Mouse (Mus musculus): ENCODE measurements around the gene Dido1. TPM values are rescaled to one million over a fixed set of nuclear protein-coding genes. Genes with fewer than 3 reads are reported as not detected.
"Not testable (repeated sequence)": the region's sequence is repeated elsewhere in the genome, so short reads cannot be mapped to it uniquely, and the experiment has no call there.

The Dido1 gene
- polyA plus RNA-seq, 1 experiment from 2014 or later, result 33.1 TPM

- Histone ChIP-seq H3K9me3 (no peaks in the 10 kb centered on the region), H3K27me3 (replicated peaks; ENCODE audit: low read depth, poor library complexity, severe bottlenecking) (no peaks in the 10 kb centered on the region), H3K4me1 (no peaks in the 10 kb centered on the region), H3K27ac (replicated peaks) (no peak overlapping the region), H3K36me3 (replicated peaks) (no peaks in the 10 kb centered on the region), H3K4me3 (no peak overlapping the region)
- no peak for DNase-seq (ENCODE audit: low spot score)
- 87% methylated on average over 2 of the region's 2 CpGs for WGBS
Measured at GRCm38 (mm10) chr2:180737984-180738383, 28.2 kb upstream of the Dido1 start.

GRCm38 (mm10) chr2:180735232-180735631, 25.4 kb upstream of the Dido1 start:
- H3K9me3 ChIP-seq, result no peaks in the 10 kb centered on the region
- no peak overlapping the region for H3K27ac ChIP-seq (replicated peaks)
- H3K4me1 ChIP-seq, result 0 out of 2 replicates have a peak, but pooled peaks cover 2% of the 10 kb centered on the region
- no peak for DNase-seq (ENCODE audit: low spot score)
- no peak overlapping the region for H3K4me3 ChIP-seq
- no peaks in the 10 kb centered on the region for H3K36me3 ChIP-seq (replicated peaks)
- H3K27me3 ChIP-seq (replicated peaks; ENCODE audit: low read depth, poor library complexity, severe bottlenecking), result no peaks in the 10 kb centered on the region
- 72% methylated on average over 7 of the region's 7 CpGs for WGBS

GRCm38 (mm10) chr2:180731984-180732383, 22.2 kb upstream of the Dido1 start:
- 71% methylated on average over 6 of the region's 6 CpGs for WGBS
- H3K4me1 ChIP-seq, result peaks cover 11% of the 10 kb centered on the region; the same call in 1 of the 2 replicates
- no peaks in the 10 kb centered on the region for H3K9me3 ChIP-seq
- no peak overlapping the region for H3K4me3 ChIP-seq
- no peaks in the 10 kb centered on the region for H3K27me3 ChIP-seq (replicated peaks; ENCODE audit: low read depth, poor library complexity, severe bottlenecking)
- DNase-seq (ENCODE audit: low spot score), result no peak
- no peak overlapping the region for H3K27ac ChIP-seq (replicated peaks)
- no peaks in the 10 kb centered on the region for H3K36me3 ChIP-seq (replicated peaks)

- Histone ChIP-seq H3K4me1 (peaks cover 12% of the 10 kb centered on the region; the same call in 1 of the 2 replicates), H3K36me3 (replicated peaks) (no peaks in the 10 kb centered on the region), H3K4me3 (no peak overlapping the region), H3K9me3 (no peaks in the 10 kb centered on the region), H3K27me3 (replicated peaks; ENCODE audit: low read depth, poor library complexity, severe bottlenecking) (no peaks in the 10 kb centered on the region), H3K27ac (replicated peaks) (no peak overlapping the region)
- 76% methylated on average over 3 of the region's 3 CpGs for WGBS
- DNase-seq (ENCODE audit: low spot score), result no peak
Measured at GRCm38 (mm10) chr2:180731036-180731435, 21.2 kb upstream of the Dido1 start.

- Histone ChIP-seq H3K4me3 (no peak overlapping the region), H3K36me3 (replicated peaks) (peaks cover 18% of the 10 kb centered on the region), H3K27me3 (replicated peaks; ENCODE audit: low read depth, poor library complexity, severe bottlenecking) (no peaks in the 10 kb centered on the region; the same call in 1 of the 2 replicates), H3K27ac (replicated peaks) (no peak overlapping the region), H3K9me3 (no peaks in the 10 kb centered on the region), H3K4me1 (peaks cover 27% of the 10 kb centered on the region)
- 61% methylated on average over 4 of the region's 4 CpGs for WGBS
- DNase-seq (ENCODE audit: low spot score), result no peak
Measured at GRCm38 (mm10) chr2:180727613-180728021, 17.8 kb upstream of the Dido1 start.

- Histone ChIP-seq H3K36me3 (replicated peaks) (peaks cover 25% of the 10 kb centered on the region), H3K27me3 (replicated peaks; ENCODE audit: low read depth, poor library complexity, severe bottlenecking) (no peaks in the 10 kb centered on the region; the same call in 1 of the 2 replicates), H3K9me3 (no peaks in the 10 kb centered on the region), H3K4me3 (no peak overlapping the region), H3K4me1 (peaks cover 25% of the 10 kb centered on the region), H3K27ac (replicated peaks) (no peak overlapping the region)
- no peak for DNase-seq (ENCODE audit: low spot score)
- WGBS, result 72% methylated on average over 6 of the region's 6 CpGs
Measured at GRCm38 (mm10) chr2:180726658-180727442, 17.1 kb upstream of the Dido1 start.

- 29% methylated on average over 8 of the region's 8 CpGs for WGBS
- Histone ChIP-seq H3K27me3 (replicated peaks; ENCODE audit: low read depth, poor library complexity, severe bottlenecking) (no peaks in the 10 kb centered on the region; the same call in 1 of the 2 replicates), H3K27ac (replicated peaks) (no peak overlapping the region), H3K9me3 (no peaks in the 10 kb centered on the region), H3K4me1 (peaks cover 25% of the 10 kb centered on the region), H3K4me3 (no peak overlapping the region), H3K36me3 (replicated peaks) (peaks cover 33% of the 10 kb centered on the region)
- DNase-seq (ENCODE audit: low spot score), result no peak
Measured at GRCm38 (mm10) chr2:180725856-180726629, 16.2 kb upstream of the Dido1 start.

GRCm38 (mm10) chr2:180725414-180725778, 15.6 kb upstream of the Dido1 start:
- no peaks in the 10 kb centered on the region; the same call in 1 of the 2 replicates for H3K27me3 ChIP-seq (replicated peaks; ENCODE audit: low read depth, poor library complexity, severe bottlenecking)
- WGBS, result 8% methylated on average over 6 of the region's 6 CpGs
- peak overlapping the region; percentile 31 for H3K4me3 ChIP-seq
- peaks cover 25% of the 10 kb centered on the region for H3K4me1 ChIP-seq
- H3K36me3 ChIP-seq (replicated peaks), result peaks cover 40% of the 10 kb centered on the region
- no peak overlapping the region for H3K27ac ChIP-seq (replicated peaks)
- H3K9me3 ChIP-seq, result no peaks in the 10 kb centered on the region
- DNase-seq (ENCODE audit: low spot score), result no peak

GRCm38 (mm10) chr2:180724585-180725413, 15.0 kb upstream of the Dido1 start, which contains the start of gene Slc17a9:
TSS of gene Slc17a9 (plus strand) at chr2:180725263.
- no peak for DNase-seq (ENCODE audit: low spot score)
- Histone ChIP-seq H3K9me3 (no peaks in the 10 kb centered on the region), H3K27ac (replicated peaks) (no peak within 1 kb of the TSS), H3K4me3 (peak within 1 kb of the TSS; percentile 31), H3K36me3 (replicated peaks) (peaks cover 46% of the 10 kb centered on the region), H3K27me3 (replicated peaks; ENCODE audit: low read depth, poor library complexity, severe bottlenecking) (no peaks in the 10 kb centered on the region; the same call in 1 of the 2 replicates), H3K4me1 (peaks cover 25% of the 10 kb centered on the region)
- 5% methylated on average over 18 of the region's 18 CpGs for WGBS

- H3K27ac ChIP-seq (replicated peaks), result no peak overlapping the region
- peaks cover 55% of the 10 kb centered on the region for H3K36me3 ChIP-seq (replicated peaks)
- 70% methylated on average over 2 of the region's 2 CpGs for WGBS
- no peak for DNase-seq (ENCODE audit: low spot score)
- H3K4me1 ChIP-seq, result peaks cover 25% of the 10 kb centered on the region
- H3K9me3 ChIP-seq, result no peaks in the 10 kb centered on the region
- no peak overlapping the region for H3K4me3 ChIP-seq
- no peaks in the 10 kb centered on the region; the same call in 1 of the 2 replicates for H3K27me3 ChIP-seq (replicated peaks; ENCODE audit: low read depth, poor library complexity, severe bottlenecking)
Measured at GRCm38 (mm10) chr2:180723865-180724264, 14.1 kb upstream of the Dido1 start.

- peaks cover 16% of the 10 kb centered on the region for H3K4me1 ChIP-seq
- not testable (repeated sequence) for H3K9me3 ChIP-seq; H3K27ac ChIP-seq (replicated peaks); DNase-seq (ENCODE audit: low spot score); H3K27me3 ChIP-seq (replicated peaks; ENCODE audit: low read depth, poor library complexity, severe bottlenecking); H3K4me3 ChIP-seq
- H3K36me3 ChIP-seq (replicated peaks), result peaks cover 66% of the 10 kb centered on the region
- 92% methylated on average over 5 of the region's 5 CpGs for WGBS
Measured at GRCm38 (mm10) chr2:180722748-180723147, 12.9 kb upstream of the Dido1 start.
